Mouse (Mus musculus): ENCODE measurements around the gene Bloc1s1. TPM values are rescaled to one million over a fixed set of nuclear protein-coding genes. Genes with fewer than 3 reads are reported as not detected.

The Bloc1s1 gene
- polyA plus RNA-seq, 1 experiment = 92.7 TPM

- H3K4me1 ChIP-seq (ENCODE audit: control insufficient read depth, insufficient read depth, low read length) = peaks cover 3% of the 10 kb centered on the region; the same call in 1 of the 2 replicates
- H3K4me3 ChIP-seq (replicated peaks; ENCODE audit: control insufficient read depth, low read depth, low read length) = peak overlapping the region; percentile 69
- no peak for TF ChIP-seq CTCF (IDR thresholded peaks at IDR 0.05; ENCODE audit: control insufficient read depth, insufficient read depth, low read length)
- TF ChIP-seq POLR2A (IDR thresholded peaks at IDR 0.05; ENCODE audit: borderline replicate concordance, control insufficient read depth, low read depth, low read length) = peak; percentile 30; the same call in 1 of the 2 replicates
- WGBS = 1% methylated on average over 62 of the region's 66 CpGs
- peak overlapping the region; percentile 95 for H3K27ac ChIP-seq (ENCODE audit: control insufficient read depth, insufficient read depth, low read depth, low read length, poor library complexity)
Measured at GRCm38 (mm10) chr10:128910066-128910841, 13.6 kb downstream of the Bloc1s1 start.

DNA sequence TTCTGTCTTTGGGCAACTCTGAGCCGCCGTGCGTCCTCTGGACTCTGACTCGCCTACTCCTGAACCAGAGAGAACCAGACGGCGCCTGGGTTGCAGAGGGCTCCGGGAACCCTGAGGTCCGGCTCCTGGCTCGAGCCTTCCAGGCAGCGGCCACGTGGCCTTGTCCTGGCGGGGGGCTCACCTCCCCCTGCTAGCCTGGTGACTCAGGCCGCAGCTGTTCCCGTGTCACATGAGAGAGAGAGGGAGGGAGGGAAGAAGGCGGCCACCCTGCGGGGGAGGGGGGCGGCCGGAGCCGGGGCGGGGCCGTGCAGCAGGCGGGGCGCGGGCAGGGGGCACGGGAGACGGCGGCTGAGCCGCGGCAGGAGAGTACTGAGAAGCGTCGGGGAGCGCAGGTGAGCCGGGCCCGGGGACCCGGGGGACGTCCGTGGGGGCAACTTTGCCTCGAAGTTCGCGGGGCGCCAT is 14.2 kb downstream of the Bloc1s1 start:
- H3K4me1 ChIP-seq (ENCODE audit: control insufficient read depth, insufficient read depth, low read length) = peaks cover 3% of the 10 kb centered on the region; the same call in 1 of the 2 replicates
- H3K27ac ChIP-seq (ENCODE audit: control insufficient read depth, insufficient read depth, low read depth, low read length, poor library complexity) = peak overlapping the region; percentile 95
- peak overlapping the region; percentile 69 for H3K4me3 ChIP-seq (replicated peaks; ENCODE audit: control insufficient read depth, low read depth, low read length)
- TF ChIP-seq POLR2A (IDR thresholded peaks at IDR 0.05; ENCODE audit: borderline replicate concordance, control insufficient read depth, low read depth, low read length) = peak; percentile 29; the same call in 1 of the 2 replicates
- no peak for TF ChIP-seq CTCF (IDR thresholded peaks at IDR 0.05; ENCODE audit: control insufficient read depth, insufficient read depth, low read length)
- WGBS = 1% methylated on average over 39 of the region's 41 CpGs

- Histone ChIP-seq H3K27ac (ENCODE audit: control insufficient read depth, insufficient read depth, low read depth, low read length, poor library complexity) (peak overlapping the region; percentile 95), H3K4me1 (ENCODE audit: control insufficient read depth, insufficient read depth, low read length) (peaks cover 3% of the 10 kb centered on the region; the same call in 1 of the 2 replicates), H3K4me3 (replicated peaks; ENCODE audit: control insufficient read depth, low read depth, low read length) (peak overlapping the region; percentile 69)
- TF ChIP-seq CTCF (IDR thresholded peaks at IDR 0.05; ENCODE audit: control insufficient read depth, insufficient read depth, low read length) = no peak
- TF ChIP-seq POLR2A (IDR thresholded peaks at IDR 0.05; ENCODE audit: borderline replicate concordance, control insufficient read depth, low read depth, low read length) = no peak
- 48% methylated on average over 13 of the region's 13 CpGs for WGBS
Measured at GRCm38 (mm10) chr10:128908778-128909448, 14.9 kb downstream of the Bloc1s1 start.

DNA sequence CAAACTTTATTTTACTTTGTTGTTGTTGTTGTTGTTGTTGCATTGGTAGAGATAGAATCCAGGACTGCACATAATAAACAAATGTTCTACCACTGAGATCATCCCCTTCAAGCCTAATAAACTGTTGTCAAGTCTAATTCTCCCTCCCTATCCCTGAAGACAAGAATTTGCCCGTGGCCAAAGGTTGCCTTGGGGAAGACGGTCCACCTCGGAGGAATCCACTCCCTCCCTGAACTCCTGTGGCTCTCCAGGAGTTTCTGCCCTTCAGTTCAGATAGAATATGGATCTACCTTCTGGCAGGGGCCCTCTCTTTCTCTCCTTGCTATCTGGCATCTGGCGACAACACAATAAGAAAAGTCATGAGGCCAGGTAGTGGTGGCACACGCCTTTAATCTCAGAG is 19.0 kb downstream of the Bloc1s1 start:
- no peak overlapping the region for H3K4me3 ChIP-seq (replicated peaks; ENCODE audit: control insufficient read depth, low read depth, low read length)
- H3K27ac ChIP-seq (ENCODE audit: control insufficient read depth, insufficient read depth, low read depth, low read length, poor library complexity) = no peak overlapping the region
- TF ChIP-seq POLR2A (IDR thresholded peaks at IDR 0.05; ENCODE audit: borderline replicate concordance, control insufficient read depth, low read depth, low read length) (no peak), CTCF (IDR thresholded peaks at IDR 0.05; ENCODE audit: control insufficient read depth, insufficient read depth, low read length) (no peak)
- 72% methylated on average over 5 of the region's 5 CpGs for WGBS
- peaks cover 3% of the 10 kb centered on the region for H3K4me1 ChIP-seq (ENCODE audit: control insufficient read depth, insufficient read depth, low read length)

GRCm38 (mm10) chr10:128902409-128902988 is 21.3 kb downstream of the Bloc1s1 start:
- H3K4me3 ChIP-seq (replicated peaks; ENCODE audit: control insufficient read depth, low read depth, low read length) = no peak overlapping the region
- H3K27ac ChIP-seq (ENCODE audit: control insufficient read depth, insufficient read depth, low read depth, low read length, poor library complexity) = peak overlapping the region; percentile 27; the same call in 1 of the 2 replicates
- peaks cover 3% of the 10 kb centered on the region for H3K4me1 ChIP-seq (ENCODE audit: control insufficient read depth, insufficient read depth, low read length)
- TF ChIP-seq POLR2A (IDR thresholded peaks at IDR 0.05; ENCODE audit: borderline replicate concordance, control insufficient read depth, low read depth, low read length) (no peak), CTCF (IDR thresholded peaks at IDR 0.05; ENCODE audit: control insufficient read depth, insufficient read depth, low read length) (no peak)
- WGBS = 0% methylated on average over 3 of the region's 3 CpGs

DNA sequence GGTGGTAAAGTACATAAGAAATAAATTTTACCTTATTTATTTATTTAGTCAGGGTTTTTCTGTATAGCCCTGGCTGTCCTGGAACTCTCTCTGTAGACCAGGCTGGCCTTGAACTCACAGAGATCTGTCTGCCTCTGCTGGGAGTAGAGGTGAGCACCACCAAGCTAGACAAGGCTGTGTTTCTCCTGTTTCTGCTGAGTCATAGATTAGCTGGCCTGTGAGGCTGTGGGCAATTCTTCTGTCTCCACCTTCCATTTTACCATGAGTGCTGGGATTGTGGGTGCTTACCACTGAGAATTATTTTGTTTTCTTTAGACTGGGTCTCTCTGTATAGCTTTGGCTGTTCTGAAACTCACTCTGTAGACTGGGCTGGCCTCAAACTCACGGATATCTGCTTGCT is 22.4 kb downstream of the Bloc1s1 start:
- Histone ChIP-seq H3K4me1 (ENCODE audit: control insufficient read depth, insufficient read depth, low read length) (peaks cover 3% of the 10 kb centered on the region), H3K4me3 (replicated peaks; ENCODE audit: control insufficient read depth, low read depth, low read length) (no peak overlapping the region), H3K27ac (ENCODE audit: control insufficient read depth, insufficient read depth, low read depth, low read length, poor library complexity) (peak overlapping the region; percentile 14; the same call in 1 of the 2 replicates)
- no peak for TF ChIP-seq POLR2A (IDR thresholded peaks at IDR 0.05; ENCODE audit: borderline replicate concordance, control insufficient read depth, low read depth, low read length)
- no peak for TF ChIP-seq CTCF (IDR thresholded peaks at IDR 0.05; ENCODE audit: control insufficient read depth, insufficient read depth, low read length)
- WGBS = 24% methylated on average over 1 of the region's 1 CpGs

DNA sequence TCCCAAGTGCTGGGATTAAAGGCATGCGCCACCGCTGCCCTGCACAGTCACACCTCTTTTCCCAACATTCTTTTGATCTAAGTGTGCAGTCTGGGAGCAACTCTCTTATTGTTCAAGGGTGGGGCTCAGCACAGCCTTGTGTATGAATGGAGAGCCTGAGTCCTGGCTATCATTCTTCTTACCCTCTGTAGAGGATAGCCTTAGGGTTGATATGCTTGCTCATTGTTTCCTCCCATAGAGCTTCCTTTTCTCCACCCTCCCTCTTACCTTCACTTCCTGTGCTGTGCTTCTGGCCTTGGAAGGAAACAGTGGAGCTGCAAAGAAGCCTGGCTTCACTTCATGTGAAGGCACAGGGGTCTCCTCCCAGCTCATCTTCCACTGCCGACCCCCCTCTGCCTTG is 23.1 kb downstream of the Bloc1s1 start, which contains the start of gene Cd63:
Cd63 (plus strand) TSS at position 292 of the 400 bp plus-strand sequence.
- WGBS = 68% methylated on average over 3 of the region's 3 CpGs
- peak within 1 kb of the TSS; percentile 61 for H3K4me3 ChIP-seq (replicated peaks; ENCODE audit: control insufficient read depth, low read depth, low read length)
- TF ChIP-seq CTCF (IDR thresholded peaks at IDR 0.05; ENCODE audit: control insufficient read depth, insufficient read depth, low read length) (no peak), POLR2A (IDR thresholded peaks at IDR 0.05; ENCODE audit: borderline replicate concordance, control insufficient read depth, low read depth, low read length) (no peak)
- H3K4me1 ChIP-seq (ENCODE audit: control insufficient read depth, insufficient read depth, low read length) = peaks cover 3% of the 10 kb centered on the region
- H3K27ac ChIP-seq (ENCODE audit: control insufficient read depth, insufficient read depth, low read depth, low read length, poor library complexity) = peak within 1 kb of the TSS; percentile 77

All from bone marrow, adult 2 months (tissue).